ENCODE assay signal across 18 mouse cellular contexts in the genomic region with DNA sequence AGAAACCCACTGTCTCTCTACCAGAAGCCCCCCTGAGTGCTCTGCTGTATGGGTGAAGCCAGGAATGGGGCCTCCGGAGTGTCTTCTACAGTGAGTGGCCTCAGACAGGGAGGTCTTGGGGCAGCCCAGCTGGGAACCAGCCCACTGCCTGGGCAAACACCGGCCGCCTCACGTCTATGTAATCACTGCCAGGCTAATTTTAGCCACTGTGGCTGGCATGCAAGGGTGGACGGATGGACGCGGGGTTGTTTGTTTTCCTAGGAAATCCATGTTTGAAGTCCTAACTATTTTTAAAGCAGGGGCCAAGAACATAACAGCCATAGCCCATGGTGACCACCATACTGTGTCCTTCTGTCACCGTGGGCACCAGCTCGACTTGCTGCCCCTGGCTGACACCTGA. TPM values are rescaled to one million over a fixed set of nuclear protein-coding genes. Genes with fewer than 3 reads are reported as not detected.
DNase-seq lines count a peak whose midpoint lies in the region; ATAC-seq and TF ChIP-seq lines count a peak whose summit lies in the region.
"Had no signal": no experiment of that assay in that cellular context is flagged by ENCODE, and none has a peak within 500 bp of the region (broad histone marks: within the 10 kb centered on the region; RNA-seq: fewer than 3 reads in every experiment).

No protein-coding gene starts in this region.

- H3K9ac ChIP-seq in midbrain, embryonic 11.5 days (ENCODE audit: low read length) = 0 out of 2 replicates have a peak overlapping the region, but pooled peaks have one; percentile 9
- no peak overlapping the region for H3K9ac ChIP-seq in midbrain, embryonic 16.5 days (ENCODE audit: low read depth, low read length)
- H3K9ac ChIP-seq in liver, embryonic 14.5 days (replicated peaks) = peak overlapping the region; percentile 75
- H3K9ac ChIP-seq in neural tube, embryonic 15.5 days (replicated peaks) = no peak overlapping the region
- H3K9ac ChIP-seq: heart, embryonic 15.5 days; hindbrain, embryonic 14.5 days; limb, embryonic 12.5 days; stomach, embryonic 15.5 days had no signal

- no peak overlapping the region for H3K4me2 ChIP-seq in midbrain, embryonic 11.5 days
- H3K4me2 ChIP-seq in midbrain, embryonic 16.5 days (ENCODE audit: low read length) = no peak overlapping the region
- H3K4me2 ChIP-seq in liver, embryonic 14.5 days (ENCODE audit: low read depth) = no peak overlapping the region
- no peak overlapping the region for H3K4me2 ChIP-seq in neural tube, embryonic 15.5 days
- H3K4me2 ChIP-seq: heart, embryonic 15.5 days; hindbrain, embryonic 14.5 days; limb, embryonic 12.5 days; stomach, embryonic 15.5 days had no signal

- no peaks in the 10 kb centered on the region for H3K36me3 ChIP-seq in heart, embryonic 10.5 days
- no peaks in the 10 kb centered on the region for H3K36me3 ChIP-seq in midbrain, embryonic 11.5 days (ENCODE audit: control insufficient read depth, insufficient read depth, low read length)
- no peaks in the 10 kb centered on the region for H3K36me3 ChIP-seq in midbrain, embryonic 16.5 days (ENCODE audit: control insufficient read depth, insufficient read depth, low read length)
- H3K36me3 ChIP-seq in liver, embryonic 14.5 days (replicated peaks; ENCODE audit: control insufficient read depth, insufficient read depth, low read depth) = no peaks in the 10 kb centered on the region
- H3K36me3 ChIP-seq in neural tube, embryonic 15.5 days = no peaks in the 10 kb centered on the region
- H3K36me3 ChIP-seq: heart, embryonic 15.5 days; limb, embryonic 12.5 days; stomach, embryonic 15.5 days had no signal

- peaks cover 33% of the 10 kb centered on the region for H3K4me1 ChIP-seq in heart, embryonic 10.5 days
- no peaks in the 10 kb centered on the region for H3K4me1 ChIP-seq in midbrain, embryonic 11.5 days (ENCODE audit: control insufficient read depth, insufficient read depth, low read length)
- peaks cover 2% of the 10 kb centered on the region; the same call in 1 of the 2 replicates for H3K4me1 ChIP-seq in midbrain, embryonic 16.5 days (ENCODE audit: control insufficient read depth, insufficient read depth, low read length)
- H3K4me1 ChIP-seq in liver, embryonic 14.5 days (replicated peaks; ENCODE audit: control insufficient read depth in 2 of 2, insufficient read depth in 2 of 2, low read length in 1 of 2) = peaks cover 39% of the 10 kb centered on the region in 2 experiments
- peaks cover 16% of the 10 kb centered on the region; the same call in 1 of the 2 replicates for H3K4me1 ChIP-seq in neural tube, embryonic 15.5 days

- no peak for TF ChIP-seq CTCF in liver, embryonic 14.5 days (IDR thresholded peaks at IDR 0.05; ENCODE audit: low read depth)

- H3K9me3 ChIP-seq in heart, embryonic 10.5 days = no peaks in the 10 kb centered on the region
- no peaks in the 10 kb centered on the region for H3K9me3 ChIP-seq in midbrain, embryonic 11.5 days (ENCODE audit: control insufficient read depth, low read length)
- no peaks in the 10 kb centered on the region for H3K9me3 ChIP-seq in midbrain, embryonic 16.5 days (replicated peaks; ENCODE audit: control insufficient read depth, low read length, poor library complexity, severe bottlenecking)
- no peaks in the 10 kb centered on the region for H3K9me3 ChIP-seq in liver, embryonic 14.5 days (ENCODE audit: control insufficient read depth, low read length)
- no peaks in the 10 kb centered on the region for H3K9me3 ChIP-seq in neural tube, embryonic 15.5 days (replicated peaks)
- H3K9me3 ChIP-seq: heart, embryonic 15.5 days; limb, embryonic 12.5 days; stomach, embryonic 15.5 days had no signal

- no peak overlapping the region for H3K4me3 ChIP-seq in heart, embryonic 10.5 days
- no peak overlapping the region for H3K4me3 ChIP-seq in midbrain, embryonic 11.5 days (ENCODE audit: low read depth, low read length)
- no peak overlapping the region for H3K4me3 ChIP-seq in midbrain, embryonic 16.5 days (ENCODE audit: low read depth, low read length)
- no peak overlapping the region for H3K4me3 ChIP-seq in liver, embryonic 14.5 days (ENCODE audit: insufficient read depth in 1 of 2, low read depth in 2 of 2, low read length in 2 of 2)
- H3K4me3 ChIP-seq in neural tube, embryonic 15.5 days (replicated peaks) = no peak overlapping the region
- H3K4me3 ChIP-seq: heart, embryonic 15.5 days; limb, embryonic 12.5 days; stomach, embryonic 15.5 days had no signal

- peaks cover 4% of the 10 kb centered on the region; the same call in 1 of the 2 replicates for H3K27me3 ChIP-seq in heart, embryonic 10.5 days (ENCODE audit: insufficient read depth, poor library complexity, severe bottlenecking)
- H3K27me3 ChIP-seq in midbrain, embryonic 11.5 days (ENCODE audit: control insufficient read depth, insufficient read depth, low read length) = no peaks in the 10 kb centered on the region
- no peaks in the 10 kb centered on the region for H3K27me3 ChIP-seq in midbrain, embryonic 16.5 days (ENCODE audit: control insufficient read depth, insufficient read depth, low read depth, low read length)
- H3K27me3 ChIP-seq in liver, embryonic 14.5 days (ENCODE audit: control insufficient read depth, insufficient read depth, low read length) = peaks cover 3% of the 10 kb centered on the region; the same call in 1 of the 2 replicates
- no peaks in the 10 kb centered on the region for H3K27me3 ChIP-seq in neural tube, embryonic 15.5 days (replicated peaks)
- H3K27me3 ChIP-seq: limb, embryonic 12.5 days; stomach, embryonic 15.5 days had no signal

- intact Hi-C loops in heart, postnatal 36 days (cut with DNase I) = no loop called here

- ATAC-seq in midbrain, embryonic 11.5 days (ENCODE audit: low FRiP score) = no peak
- no peak for ATAC-seq in midbrain, embryonic 16.5 days
- no peak for ATAC-seq in liver, embryonic 14.5 days (ENCODE audit: insufficient read depth)
- no peak for ATAC-seq in neural tube, embryonic 15.5 days (ENCODE audit: low FRiP score)
- ATAC-seq: intestine, embryonic 16.5 days had no signal

- peak overlapping the region; percentile 75; the same call in 1 of the 2 replicates for H3K27ac ChIP-seq in heart, embryonic 10.5 days
- H3K27ac ChIP-seq in midbrain, embryonic 11.5 days (ENCODE audit: low read depth, low read length) = no peak overlapping the region
- no peak overlapping the region for H3K27ac ChIP-seq in midbrain, embryonic 16.5 days (ENCODE audit: low read length)
- peak overlapping the region; percentile 100 for H3K27ac ChIP-seq in liver, embryonic 14.5 days
- no peak overlapping the region for H3K27ac ChIP-seq in neural tube, embryonic 15.5 days (replicated peaks)
- H3K27ac ChIP-seq: heart, embryonic 15.5 days; hindbrain, embryonic 14.5 days; stomach, embryonic 15.5 days had no signal

- WGBS in heart, embryonic 10.5 days = 65% methylated on average over 9 of the region's 9 CpGs
- 84% methylated on average over 9 of the region's 9 CpGs for WGBS in midbrain, embryonic 11.5 days
- 77% methylated on average over 9 of the region's 9 CpGs for WGBS in midbrain, embryonic 16.5 days
- 71% methylated on average over 9 of the region's 9 CpGs for WGBS in liver, embryonic 14.5 days (ENCODE audit: insufficient replicate concordance)
- WGBS in neural tube, embryonic 15.5 days = 85% methylated on average over 9 of the region's 9 CpGs

- DNase-seq in heart, embryonic 10.5 days (ENCODE audit: low spot score) = no peak
- no peak for DNase-seq in heart, postnatal 36 days
- no peak for DNase-seq in midbrain, embryonic 11.5 days (ENCODE audit: low spot score, missing footprints)
- no peak for DNase-seq in liver, embryonic 14.5 days (ENCODE audit: low read depth in 3 of 3, low spot score in 3 of 3)
- no peak for DNase-seq in adrenal gland, adult 2 months
- DNase-seq: cerebellum, adult 8-10 months; gastrocnemius, postnatal 14 days; kidney, postnatal 4 days; retina, postnatal 1 day; thymus, adult 18-20 months had no signal

- TF ChIP-seq EP300 in liver, embryonic 14.5 days (IDR thresholded peaks at IDR 0.05; ENCODE audit: low read depth) = no peak

RNA-seq across cellular contexts. Expression of a gene that starts 46.1 kb away (rescaled TPM):
- 1.0 and 4.5 TPM in 2 replicates for polyA plus RNA-seq in heart, embryonic 10.5 days (2016; fragmentation: Nextera tagmentation; extraction: Ambion mirVana)
- 10 to 100 TPM; 29.5 to 45.6 TPM for total RNA-seq in heart, postnatal 36 days (2021)
- 23.7 and 24.5 TPM in 2 replicates for polyA plus RNA-seq in midbrain, embryonic 11.5 days (2014; fragmentation: Nextera tagmentation; extraction: Ambion mirVana)
- polyA plus RNA-seq in midbrain, embryonic 16.5 days (2015; fragmentation: Nextera tagmentation; extraction: Ambion mirVana) = 9.1 and 12.1 TPM in 2 replicates
- polyA plus RNA-seq in liver, embryonic 14.5 days (2012; rRNA removed) = 4.6 and 5.1 TPM in 2 replicates
- 5.1 and 6.1 TPM in 2 replicates for polyA plus RNA-seq in liver, embryonic 14.5 days (2014; fragmentation: Nextera tagmentation; extraction: Ambion mirVana)
- total RNA-seq in adrenal gland, adult 2 months (2021) = 10 to 100 TPM in 1 of 2 experiments, 1 to 10 TPM in 1; 6.1 to 59.6 TPM
- polyA plus RNA-seq in adrenal gland, adult 2 months (2012; rRNA removed) = 4.7 and 7.4 TPM in 2 replicates
- polyA plus RNA-seq in neural tube, embryonic 15.5 days (2015; fragmentation: Nextera tagmentation; extraction: Ambion mirVana) = 12.0 and 14.6 TPM in 2 replicates
- total RNA-seq: megakaryocyte-erythroid progenitor cell, adult 5-6 weeks had no signal

Comparison
In these comparisons a context has a peak if more than half of its experiments do, and no peak if none do; other contexts are left out.
1. H3K9ac ChIP-seq: peak in midbrain, embryonic 11.5 days (single experiment) and liver, embryonic 14.5 days (single experiment); none in midbrain, embryonic 16.5 days (single experiment) and neural tube, embryonic 15.5 days (single experiment).
2. H3K27ac ChIP-seq: peak in heart, embryonic 10.5 days (single experiment) and liver, embryonic 14.5 days (single experiment); none in midbrain, embryonic 11.5 days (single experiment), midbrain, embryonic 16.5 days (single experiment) and neural tube, embryonic 15.5 days (single experiment).